Mouse (Mus musculus) C2C12 (cell line): ENCODE measurements around the gene Dop1b. TPM values are rescaled to one million over a fixed set of nuclear protein-coding genes. Genes with fewer than 3 reads are reported as not detected.

ENCODE experiments used
- H3K27me3 ChIP-seq: one replicate; pipeline ENCODE4 v1.6.1; 2011; ENCODE audit not compliant: control insufficient read depth, insufficient read depth, insufficient read length
- H3K36me3 ChIP-seq: one replicate; pipeline ENCODE4 v1.6.1; 2011; ENCODE audit not compliant: control insufficient read depth, insufficient read depth
- H3K4me3 ChIP-seq: one replicate; pipeline ENCODE4 v1.5.1; 2011; ENCODE audit warnings: mild to moderate bottlenecking, control low read depth; ENCODE audit not compliant: poor library complexity, insufficient read depth, severe bottlenecking
- H3K79me2 ChIP-seq: one replicate; pipeline ENCODE4 v1.6.1; 2011; ENCODE audit not compliant: control insufficient read depth, insufficient read depth
- H3K79me3 ChIP-seq: one replicate; pipeline ENCODE4 v1.6.1; 2011; ENCODE audit warnings: low read depth, control low read depth
- H3ac ChIP-seq: one replicate; pipeline ENCODE3; 2011; ENCODE audit warnings: low read depth; ENCODE audit not compliant: control insufficient read depth, insufficient read length
- CEBPB ChIP-seq: IDR thresholded peaks from one replicate; pipeline ENCODE4 v1.6.1; 2011; ENCODE audit warnings: low read depth, mild to moderate bottlenecking, control low read depth, moderate library complexity
- CTCF ChIP-seq: IDR thresholded peaks from one replicate; pipeline ENCODE4 v1.5.1; 2011; ENCODE audit not compliant: control insufficient read depth, insufficient read depth, insufficient read length
- FOSL1 ChIP-seq: IDR thresholded peaks from one replicate; pipeline ENCODE4 v1.8.0; 2011; ENCODE audit warnings: mild to moderate bottlenecking, low read length; ENCODE audit not compliant: poor library complexity, insufficient read depth, severe bottlenecking
- MAX ChIP-seq: IDR thresholded peaks from one replicate; pipeline ENCODE4 v1.6.1; 2011; ENCODE audit warnings: mild to moderate bottlenecking, control low read depth
- MYOD1 ChIP-seq: IDR thresholded peaks from one replicate; pipeline ENCODE4 v1.6.1; 2011; ENCODE audit warnings: low read depth; ENCODE audit not compliant: control insufficient read depth, insufficient read length
- MYOG ChIP-seq: IDR thresholded peaks from one replicate; pipeline ENCODE4 v1.6.1; 2011; ENCODE audit not compliant: control insufficient read depth, insufficient read length; ENCODE audit errors: extremely low read depth
- USF1 ChIP-seq: IDR thresholded peaks from one replicate; pipeline ENCODE4 v1.6.1; 2011; ENCODE audit warnings: low read depth, mild to moderate bottlenecking, control low read depth, moderate library complexity
- polyA plus RNA-seq: library from polyadenylated mRNA; unstranded; fragments of >200 nt; fragmentation: generic; extraction: Trizol; gene quantifications from one replicate; pipeline ENCODE4 v1.2.1, GENCODE M21; 2012; ENCODE audit warnings: missing spikeins

Gene Dop1b
- polyA plus RNA-seq, 1 experiment, result 3.1 TPM

DNA sequence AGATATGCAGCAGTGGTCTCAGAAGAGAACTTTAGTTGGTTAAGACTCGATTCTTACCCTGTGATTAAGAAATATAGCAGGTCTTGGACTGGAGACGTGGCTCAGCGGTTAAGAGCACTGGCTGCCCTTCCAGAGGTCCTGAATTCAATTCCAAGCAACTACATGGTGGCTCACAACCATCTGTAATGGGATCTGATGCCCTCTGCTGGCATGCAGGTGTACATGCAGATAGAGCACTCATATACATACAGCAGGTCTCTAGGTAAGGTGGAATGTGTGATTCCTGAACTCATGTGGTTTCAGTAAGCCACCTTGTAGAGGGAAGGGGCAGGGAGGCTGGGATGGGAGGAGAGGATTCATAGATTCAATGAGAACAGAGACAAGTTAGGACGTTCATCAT is 33.5 kb upstream of the Dop1b start:
- Histone ChIP-seq H3K79me3 (no peaks in the 10 kb centered on the region), H3K36me3 (no peaks in the 10 kb centered on the region), H3K4me3 (no peak overlapping the region), H3ac (no peak overlapping the region), H3K79me2 (no peaks in the 10 kb centered on the region), H3K27me3 (peaks cover 7% of the 10 kb centered on the region)
- TF ChIP-seq MYOD1, result no peak
- TF ChIP-seq CEBPB, result no peak
- TF ChIP-seq MYOG, result no peak
- no peak for TF ChIP-seq FOSL1
- TF ChIP-seq USF1, result no peak
- no peak for TF ChIP-seq CTCF
- TF ChIP-seq MAX, result no peak

DNA sequence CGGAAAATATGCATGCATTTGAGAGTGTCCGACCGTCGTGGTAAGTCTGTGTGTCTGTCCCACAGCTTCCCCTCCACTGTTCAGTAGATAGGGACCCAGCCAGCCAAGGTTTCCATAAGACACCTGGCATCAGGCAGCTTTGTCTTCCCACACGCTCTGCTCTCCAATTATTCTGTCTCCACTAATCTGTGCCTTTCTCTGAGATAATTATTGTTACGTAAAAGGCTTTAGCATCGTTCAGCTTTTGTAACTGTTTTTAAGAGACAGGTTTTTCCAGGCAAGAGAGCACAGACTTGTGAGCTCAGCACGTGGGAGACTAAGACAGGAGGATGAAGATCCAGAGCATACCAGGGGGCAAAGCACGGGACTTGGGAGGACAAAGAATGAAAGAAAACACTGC is 32.5 kb upstream of the Dop1b start:
- Histone ChIP-seq H3K79me3 (no peaks in the 10 kb centered on the region), H3K4me3 (no peak overlapping the region), H3K36me3 (no peaks in the 10 kb centered on the region), H3K79me2 (no peaks in the 10 kb centered on the region), H3K27me3 (peaks cover 7% of the 10 kb centered on the region), H3ac (no peak overlapping the region)
- TF ChIP-seq MAX (no peak), USF1 (no peak), MYOD1 (no peak), MYOG (no peak), CEBPB (no peak), FOSL1 (no peak), CTCF (no peak)

DNA sequence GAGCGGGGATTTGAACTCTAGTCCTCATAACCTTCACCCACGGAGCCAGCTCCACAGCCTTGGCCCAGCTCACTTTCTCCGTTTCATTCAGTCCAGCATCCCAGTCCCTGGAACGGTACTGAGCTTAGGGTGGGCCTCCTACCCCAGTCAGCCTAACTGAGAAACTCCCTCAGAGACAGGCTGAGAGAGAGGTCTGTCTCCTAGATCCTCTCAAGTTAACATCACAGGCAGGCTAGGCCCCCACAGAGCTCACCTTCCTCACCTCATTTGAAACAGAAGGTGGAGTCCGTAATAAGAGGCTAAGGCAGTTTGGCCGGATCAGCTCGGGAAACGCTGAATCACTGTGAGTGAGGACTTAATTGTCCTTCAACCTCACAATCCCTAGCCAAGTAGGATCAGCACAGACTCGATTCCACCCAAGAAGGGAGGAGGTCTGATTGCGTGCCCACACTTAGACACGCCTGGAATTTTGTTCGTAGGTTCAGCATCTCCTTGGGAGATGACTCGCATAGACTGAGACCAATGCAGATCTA is 29.5 kb upstream of the Dop1b start:
- Histone ChIP-seq H3K4me3 (no peak overlapping the region), H3ac (no peak overlapping the region), H3K79me3 (no peaks in the 10 kb centered on the region), H3K79me2 (no peaks in the 10 kb centered on the region), H3K27me3 (no peaks in the 10 kb centered on the region), H3K36me3 (no peaks in the 10 kb centered on the region)
- TF ChIP-seq FOSL1 (no peak), CEBPB (no peak), USF1 (no peak)

DNA sequence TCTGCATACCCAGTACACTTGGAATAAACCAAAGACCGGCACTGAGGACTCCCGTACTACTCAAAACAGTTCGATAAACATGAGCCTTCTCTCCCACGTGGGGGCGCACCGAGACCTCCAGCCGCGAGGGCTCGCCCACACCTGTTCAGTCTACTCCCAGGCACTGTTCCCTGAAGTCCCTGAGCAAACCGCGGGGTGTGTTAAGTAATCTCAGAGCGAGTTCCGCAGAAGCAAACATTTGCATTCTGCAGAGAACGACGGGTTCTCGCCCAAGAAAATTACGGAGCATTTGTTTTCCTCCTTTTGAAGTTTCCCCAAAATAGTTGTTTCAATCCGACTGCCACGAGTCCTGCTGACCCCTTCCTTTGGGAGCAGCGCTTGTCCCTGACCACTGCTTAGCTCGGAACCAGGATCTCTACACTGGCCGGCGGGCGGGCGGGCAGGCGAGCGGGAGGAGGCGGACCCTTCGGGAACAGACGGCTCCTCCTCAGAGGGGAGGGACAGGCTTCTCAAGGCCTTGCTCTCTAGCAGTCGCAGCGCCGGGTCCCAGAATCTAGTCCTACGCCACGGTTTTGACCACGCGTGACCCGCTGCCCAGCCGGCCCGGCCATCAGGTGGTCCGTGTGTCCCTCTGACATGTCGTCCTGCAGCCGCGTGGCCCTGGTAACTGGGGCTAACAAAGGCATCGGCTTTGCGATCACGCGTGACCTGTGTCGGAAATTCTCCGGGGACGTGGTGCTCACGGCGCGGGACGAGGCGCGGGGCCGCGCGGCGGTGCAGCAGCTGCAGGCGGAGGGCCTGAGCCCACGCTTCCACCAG is 28.8 kb upstream of the Dop1b start, which contains the start of gene Cbr3:
Cbr3 (plus strand) TSS at position 527 of the 819 bp plus-strand sequence.
- Histone ChIP-seq H3K79me3 (no peaks in the 10 kb centered on the region), H3K27me3 (no peaks in the 10 kb centered on the region), H3ac (peak within 1 kb of the TSS; percentile 59), H3K4me3 (peak within 1 kb of the TSS; percentile 45), H3K79me2 (no peaks in the 10 kb centered on the region), H3K36me3 (no peaks in the 10 kb centered on the region)
- peak; percentile 77 for TF ChIP-seq MYOD1
- TF ChIP-seq CTCF, result peak; percentile 12
- no peak for TF ChIP-seq USF1
- TF ChIP-seq MAX, result no peak
- no peak for TF ChIP-seq MYOG
- TF ChIP-seq FOSL1, result no peak
- no peak for TF ChIP-seq CEBPB

DNA sequence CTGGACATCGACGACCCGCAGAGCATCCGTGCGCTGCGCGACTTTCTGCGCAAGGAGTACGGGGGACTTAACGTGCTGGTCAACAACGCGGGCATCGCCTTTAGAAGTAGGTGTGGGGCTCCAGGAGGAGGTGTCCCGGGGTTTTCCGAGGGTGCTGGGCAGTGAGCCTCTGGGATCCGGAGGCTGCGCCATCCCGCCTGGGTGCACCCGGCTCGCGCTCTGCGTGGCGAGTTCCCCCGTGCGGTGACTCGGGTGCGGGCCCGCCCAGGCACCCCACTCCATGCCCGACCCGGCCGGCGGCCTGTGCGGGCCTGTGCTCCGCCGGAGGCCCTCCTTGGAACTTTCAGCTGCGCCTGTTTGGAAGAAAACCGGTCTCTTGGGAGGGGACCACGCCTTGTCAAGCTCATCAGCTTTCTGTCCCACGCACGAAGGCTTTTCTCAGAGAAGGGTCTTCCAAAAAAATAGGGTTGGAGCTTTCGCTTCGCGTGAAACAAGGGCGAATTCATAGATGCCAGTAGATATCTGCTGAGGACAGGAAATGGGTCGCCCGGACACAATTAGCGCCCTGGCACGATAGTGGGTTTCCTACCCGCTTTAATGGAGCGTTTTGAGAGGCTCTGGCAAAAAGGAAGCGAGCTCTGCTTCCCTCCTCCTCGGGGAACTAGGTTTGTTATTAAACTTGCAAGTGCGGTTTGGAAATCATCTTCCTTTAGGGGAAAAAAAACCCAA is 28.0 kb upstream of the Dop1b start:
- TF ChIP-seq USF1 (no peak), CTCF (no peak), MAX (no peak), MYOD1 (no peak), CEBPB (no peak), MYOG (no peak), FOSL1 (no peak)
- no peaks in the 10 kb centered on the region for H3K27me3 ChIP-seq

More for the DNA sequence above, 28.0 kb upstream of the Dop1b start:
- Histone ChIP-seq H3ac (peak overlapping the region; percentile 59), H3K4me3 (peak overlapping the region; percentile 45), H3K79me2 (no peaks in the 10 kb centered on the region), H3K79me3 (no peaks in the 10 kb centered on the region), H3K36me3 (no peaks in the 10 kb centered on the region)
